Mouse (Mus musculus) kidney, postnatal 0 days (tissue): ENCODE results near the gene Shbg. TPM values are rescaled to one million over a fixed set of nuclear protein-coding genes. Genes with fewer than 3 reads are reported as not detected.

ENCODE experiments used
- ATAC-seq: fragments of 200-750 bp; cut with Nextera tagmentation; replicated peaks from 2 replicates; pipeline ENCODE4 v1.8.0; 2017; ENCODE audit warnings: low read depth, moderate number of reproducible peaks, moderate TSS enrichment, moderate library complexity; ENCODE audit not compliant: low FRiP score
- DNase-seq: peaks from one replicate; pipeline ENCODE4 v3.0.0-alpha.2; 2016; ENCODE audit warnings: low spot score
- H3K27ac ChIP-seq: fragments of 300-500 bp; sonication (generic); 2 replicates; pipeline ENCODE4 v1.5.1; 2014; ENCODE audit warnings: mild to moderate bottlenecking
- H3K27me3 ChIP-seq: fragments of 300-500 bp; sonication (generic); 2 replicates; pipeline ENCODE4 v1.6.1; 2014; ENCODE audit warnings: low read length, mixed read lengths; ENCODE audit not compliant: insufficient read depth
- H3K36me3 ChIP-seq: fragments of 300-500 bp; sonication (generic); 2 replicates; pipeline ENCODE4 v1.6.1; 2014; ENCODE audit warnings: low read length, mixed read lengths; ENCODE audit not compliant: insufficient read depth
- H3K4me1 ChIP-seq: fragments of 300-500 bp; sonication (generic); replicated peaks from 2 replicates; pipeline ENCODE4 v1.6.1; 2014; ENCODE audit warnings: antibody characterized with exemption, low read length, mixed read lengths; ENCODE audit not compliant: insufficient read depth
- H3K4me2 ChIP-seq: fragments of 300-500 bp; sonication (generic); 2 replicates; pipeline ENCODE4 v1.6.1; 2014; ENCODE audit warnings: mild to moderate bottlenecking, low read length, moderate library complexity, mixed read lengths
- H3K4me3 ChIP-seq: fragments of 300-500 bp; sonication (generic); replicated peaks from 2 replicates; pipeline ENCODE4 v1.5.1; 2014; ENCODE audit warnings: low read depth, low read length
- H3K9ac ChIP-seq: fragments of 300-500 bp; sonication (generic); 2 replicates; pipeline ENCODE4 v1.6.1; 2014; ENCODE audit warnings: low read depth, low read length
- H3K9me3 ChIP-seq: fragments of 300-500 bp; sonication (generic); replicated peaks from 2 replicates; pipeline ENCODE4 v1.6.1; 2016; ENCODE audit warnings: low read length, inconsistent platforms, mixed read lengths
- CTCF ChIP-seq: IDR thresholded peaks from 2 replicates; pipeline ENCODE4 v1.5.1; 2016; ENCODE audit warnings: antibody characterized with exemption, low read depth, mild to moderate bottlenecking, moderate library complexity
- WGBS: fragments of 180-500 bp; shearing (Covaris S2); extraction: QIAGEN DNeasy Blood & Tissue Kit; methylation state at CpG from one replicate; pipeline ENCODE4 v1.1.7; 2014; 5-methylcytosine and 5-hydroxymethylcytosine counted together
- polyA plus RNA-seq: library from polyadenylated mRNA; unstranded; fragments of >200 nt; fragmentation: Nextera tagmentation; extraction: Ambion mirVana; gene quantifications from 2 replicates; pipeline ENCODE4 v1.2.1, GENCODE M21; 2015

The Shbg gene
- polyA plus RNA-seq, 1 experiment from 2014 or later = 0.13 TPM

GRCm38 (mm10) chr11:69594853-69595252 lies 22.9 kb downstream of the Shbg start:
- H3K27me3 ChIP-seq = no peaks in the 10 kb centered on the region
- DNase-seq (no peak), ATAC-seq (no peak)
- no peak for TF ChIP-seq CTCF
- H3K4me2 ChIP-seq = no peak overlapping the region
- H3K9me3 ChIP-seq = no peaks in the 10 kb centered on the region
- peaks cover 17% of the 10 kb centered on the region; the same call in 1 of the 2 replicates for H3K36me3 ChIP-seq
- peaks cover 7% of the 10 kb centered on the region for H3K4me1 ChIP-seq
- H3K4me3 ChIP-seq = no peak overlapping the region
- 94% methylated on average over 6 of the region's 6 CpGs for WGBS
- no peak overlapping the region for H3K27ac ChIP-seq
- no peak overlapping the region for H3K9ac ChIP-seq

DNA sequence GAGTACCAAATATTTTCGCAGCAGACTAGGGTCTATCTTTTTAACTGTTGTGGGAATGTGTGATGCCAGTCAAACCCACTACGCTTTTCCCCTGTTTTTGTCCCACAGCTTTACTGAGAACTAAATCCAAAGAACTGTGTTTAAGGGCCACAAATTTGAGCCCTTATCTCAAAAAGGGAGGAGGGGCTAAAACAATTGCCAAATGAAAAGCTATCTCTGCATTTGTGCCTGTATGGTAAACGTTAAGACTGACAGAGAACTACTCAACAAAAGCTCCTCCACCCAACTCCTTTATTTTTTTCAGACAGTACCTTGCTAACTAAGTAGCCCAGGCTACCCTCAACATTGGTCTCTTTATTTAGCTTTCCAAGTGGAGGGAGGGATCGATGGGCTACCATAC lies 24.9 kb downstream of the Shbg start:
- Histone ChIP-seq H3K4me1 (no peaks in the 10 kb centered on the region), H3K4me2 (no peak overlapping the region), H3K27me3 (no peaks in the 10 kb centered on the region), H3K4me3 (no peak overlapping the region), H3K36me3 (peaks cover 38% of the 10 kb centered on the region), H3K27ac (no peak overlapping the region), H3K9ac (no peak overlapping the region), H3K9me3 (no peaks in the 10 kb centered on the region)
- 88% methylated on average over 4 of the region's 4 CpGs for WGBS
- TF ChIP-seq CTCF = no peak
- ATAC-seq (no peak), DNase-seq (no peak)

DNA sequence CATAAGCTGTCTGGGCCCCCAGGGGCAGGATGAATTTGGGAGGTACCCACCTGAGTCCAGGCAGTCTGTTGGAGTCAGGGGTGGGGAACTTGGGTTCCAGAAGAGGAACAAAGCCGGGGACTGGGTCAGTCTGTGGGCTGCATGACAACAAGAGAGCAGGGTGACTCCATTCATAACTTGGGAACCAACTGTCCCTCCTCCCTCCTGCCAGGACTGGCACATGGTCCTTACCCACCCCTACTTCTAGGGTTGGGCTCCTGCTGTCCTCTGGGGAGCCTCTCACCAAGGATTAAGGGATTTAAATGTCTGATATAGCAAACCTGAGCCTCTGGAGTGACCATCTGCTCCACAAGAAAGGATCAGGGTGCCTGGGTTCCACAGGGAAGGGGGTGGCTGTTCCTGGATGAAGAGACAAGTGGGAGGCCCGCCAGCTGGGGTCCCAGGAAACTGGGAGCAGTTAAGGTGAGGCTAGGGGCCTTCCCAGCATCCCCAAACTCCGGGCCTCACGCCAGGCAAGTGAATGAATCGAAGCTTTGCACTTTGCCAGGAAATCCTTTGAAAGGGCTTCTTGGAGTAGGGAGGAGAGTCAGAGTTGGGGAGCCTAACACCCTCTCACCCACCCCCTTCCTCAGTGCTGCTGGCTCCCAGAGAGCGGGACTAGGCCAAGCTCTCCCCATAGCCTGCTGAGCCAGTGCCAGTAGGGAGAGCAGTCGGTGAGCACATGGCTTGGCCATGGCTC lies 25.6 kb downstream of the Shbg start:
- 82% methylated on average over 7 of the region's 7 CpGs for WGBS
- no peak for DNase-seq
- peaks cover 45% of the 10 kb centered on the region for H3K36me3 ChIP-seq

DNA sequence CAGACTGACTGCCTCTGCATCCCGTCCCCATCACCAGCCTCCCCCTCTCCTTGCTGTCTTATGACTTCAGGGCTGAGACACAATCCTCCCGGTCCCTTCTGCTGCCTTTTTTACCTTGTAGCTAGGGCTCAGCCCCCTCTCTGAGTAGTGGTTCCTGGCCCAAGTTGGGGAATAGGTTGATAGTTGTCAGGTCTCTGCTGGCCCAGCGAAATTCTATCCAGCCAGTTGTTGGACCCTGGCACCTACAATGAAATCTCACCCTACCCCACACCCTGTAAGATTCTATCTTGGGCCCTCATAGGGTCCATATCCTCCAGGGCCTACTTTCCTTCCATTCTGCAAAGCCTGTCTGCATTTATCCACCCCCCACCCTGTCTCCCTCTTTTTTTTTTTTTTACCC lies 26.3 kb downstream of the Shbg start:
- ATAC-seq (no peak), DNase-seq (no peak)
- Histone ChIP-seq H3K36me3 (peaks cover 45% of the 10 kb centered on the region), H3K9ac (no peak overlapping the region), H3K4me1 (no peaks in the 10 kb centered on the region), H3K27me3 (no peaks in the 10 kb centered on the region), H3K27ac (no peak overlapping the region), H3K4me3 (no peak overlapping the region), H3K4me2 (no peak overlapping the region), H3K9me3 (no peaks in the 10 kb centered on the region)
- WGBS = 80% methylated on average over 3 of the region's 3 CpGs
- TF ChIP-seq CTCF = no peak

More for the DNA sequence above, 25.6 kb downstream of the Shbg start:
- Histone ChIP-seq H3K9me3 (no peaks in the 10 kb centered on the region), H3K4me2 (no peak overlapping the region), H3K27ac (no peak overlapping the region), H3K9ac (no peak overlapping the region), H3K4me1 (no peaks in the 10 kb centered on the region), H3K4me3 (no peak overlapping the region), H3K27me3 (no peaks in the 10 kb centered on the region)
- no peak for TF ChIP-seq CTCF
- ATAC-seq = no peak

- DNase-seq = no peak
- 93% methylated on average over 8 of the region's 8 CpGs for WGBS
- Histone ChIP-seq H3K4me3 (no peak overlapping the region), H3K27ac (no peak overlapping the region), H3K27me3 (no peaks in the 10 kb centered on the region), H3K36me3 (peaks cover 45% of the 10 kb centered on the region), H3K9ac (no peak overlapping the region), H3K4me2 (no peak overlapping the region), H3K4me1 (no peaks in the 10 kb centered on the region), H3K9me3 (no peaks in the 10 kb centered on the region)
- ATAC-seq = no peak
- no peak for TF ChIP-seq CTCF
Measured at GRCm38 (mm10) chr11:69590622-69591021, 27.1 kb downstream of the Shbg start.

GRCm38 (mm10) chr11:69589207-69589834 lies 28.4 kb downstream of the Shbg start:
- no peak overlapping the region for H3K4me2 ChIP-seq
- peaks cover 45% of the 10 kb centered on the region for H3K36me3 ChIP-seq
- H3K27me3 ChIP-seq = no peaks in the 10 kb centered on the region
- TF ChIP-seq CTCF = no peak
- ATAC-seq (no peak), DNase-seq (no peak)
- H3K27ac ChIP-seq = no peak overlapping the region
- H3K9ac ChIP-seq = no peak overlapping the region
- H3K4me1 ChIP-seq = no peaks in the 10 kb centered on the region
- H3K9me3 ChIP-seq = no peaks in the 10 kb centered on the region
- 88% methylated on average over 22 of the region's 22 CpGs for WGBS
- H3K4me3 ChIP-seq = no peak overlapping the region
